Mouse (Mus musculus): ENCODE measurements around the gene Serpina3c. TPM values are rescaled to one million over a fixed set of nuclear protein-coding genes. Genes with fewer than 3 reads are reported as not detected.

Serpina3c gene
- polyA plus RNA-seq, 1 experiment from 2014 or later, result not detected

GRCm38 (mm10) chr12:104108507-104108906 lies 45.2 kb downstream of the Serpina3c start:
- H3K36me3 ChIP-seq (ENCODE audit: control insufficient read depth, insufficient read depth, low read length), result no peaks in the 10 kb centered on the region
- no peak overlapping the region for H3K9ac ChIP-seq (ENCODE audit: low read length)
- no peak overlapping the region for H3K4me3 ChIP-seq (ENCODE audit: low read depth, low read length)
- 81% methylated on average over 2 of the region's 2 CpGs for WGBS
- DNase-seq (ENCODE audit: low spot score) (no peak), ATAC-seq (ENCODE audit: low FRiP score, low TSS enrichment) (no peak)
- H3K4me1 ChIP-seq (replicated peaks; ENCODE audit: control insufficient read depth, insufficient read depth), result no peaks in the 10 kb centered on the region
- no peaks in the 10 kb centered on the region for H3K27me3 ChIP-seq (ENCODE audit: control insufficient read depth, insufficient read depth, low read length)
- TF ChIP-seq EP300 (optimal IDR thresholded peaks at IDR 0.05) (no peak), CTCF (IDR thresholded peaks at IDR 0.05; ENCODE audit: low read depth) (no peak)
- H3K27ac ChIP-seq (replicated peaks), result no peak overlapping the region
- no peak overlapping the region for H3K4me2 ChIP-seq (replicated peaks; ENCODE audit: low read depth)
- no peaks in the 10 kb centered on the region for H3K9me3 ChIP-seq (ENCODE audit: control insufficient read depth, low read length)

GRCm38 (mm10) chr12:104106919-104107318 lies 46.8 kb downstream of the Serpina3c start:
- H3K27me3 ChIP-seq (ENCODE audit: control insufficient read depth, insufficient read depth, low read length), result no peaks in the 10 kb centered on the region
- no peak overlapping the region for H3K4me2 ChIP-seq (replicated peaks; ENCODE audit: low read depth)
- no peak overlapping the region for H3K27ac ChIP-seq (replicated peaks)
- H3K9me3 ChIP-seq (ENCODE audit: control insufficient read depth, low read length), result no peaks in the 10 kb centered on the region
- H3K4me3 ChIP-seq (ENCODE audit: low read depth, low read length), result no peak overlapping the region
- ATAC-seq (ENCODE audit: low FRiP score, low TSS enrichment) (no peak), DNase-seq (ENCODE audit: low spot score) (no peak)
- no peak overlapping the region for H3K9ac ChIP-seq (ENCODE audit: low read length)
- H3K36me3 ChIP-seq (ENCODE audit: control insufficient read depth, insufficient read depth, low read length), result no peaks in the 10 kb centered on the region
- TF ChIP-seq CTCF (IDR thresholded peaks at IDR 0.05; ENCODE audit: low read depth) (no peak), EP300 (optimal IDR thresholded peaks at IDR 0.05) (no peak)
- no peaks in the 10 kb centered on the region for H3K4me1 ChIP-seq (replicated peaks; ENCODE audit: control insufficient read depth, insufficient read depth)

GRCm38 (mm10) chr12:104105847-104106246 lies 47.8 kb downstream of the Serpina3c start:
- no peak for DNase-seq (ENCODE audit: low spot score)
- no peak for ATAC-seq (ENCODE audit: low FRiP score, low TSS enrichment)
- TF ChIP-seq CTCF (IDR thresholded peaks at IDR 0.05; ENCODE audit: low read depth) (no peak), EP300 (optimal IDR thresholded peaks at IDR 0.05) (no peak)
- H3K27ac ChIP-seq (replicated peaks), result no peak overlapping the region
- H3K4me3 ChIP-seq (ENCODE audit: low read depth, low read length), result no peak overlapping the region
- no peak overlapping the region for H3K4me2 ChIP-seq (replicated peaks; ENCODE audit: low read depth)
- H3K4me1 ChIP-seq (replicated peaks; ENCODE audit: control insufficient read depth, insufficient read depth), result no peaks in the 10 kb centered on the region
- no peaks in the 10 kb centered on the region for H3K27me3 ChIP-seq (ENCODE audit: control insufficient read depth, insufficient read depth, low read length)
- H3K9ac ChIP-seq (ENCODE audit: low read length), result no peak overlapping the region
- H3K36me3 ChIP-seq (ENCODE audit: control insufficient read depth, insufficient read depth, low read length), result no peaks in the 10 kb centered on the region
- H3K9me3 ChIP-seq (ENCODE audit: control insufficient read depth, low read length), result no peaks in the 10 kb centered on the region

- 79% methylated on average over 6 of the region's 6 CpGs for WGBS
- no peaks in the 10 kb centered on the region for H3K36me3 ChIP-seq (ENCODE audit: control insufficient read depth, insufficient read depth, low read length)
- no peaks in the 10 kb centered on the region for H3K9me3 ChIP-seq (ENCODE audit: control insufficient read depth, low read length)
- no peak within 1 kb of the TSS for H3K4me3 ChIP-seq (ENCODE audit: low read depth, low read length)
- H3K4me1 ChIP-seq (replicated peaks; ENCODE audit: control insufficient read depth, insufficient read depth), result no peaks in the 10 kb centered on the region
- no peak for ATAC-seq (ENCODE audit: low FRiP score, low TSS enrichment)
- no peak for TF ChIP-seq EP300 (optimal IDR thresholded peaks at IDR 0.05)
- TF ChIP-seq CTCF (IDR thresholded peaks at IDR 0.05; ENCODE audit: low read depth), result no peak
- H3K9ac ChIP-seq (ENCODE audit: low read length), result no peak within 1 kb of the TSS
- DNase-seq (ENCODE audit: low spot score), result no peak
- no peak within 1 kb of the TSS for H3K27ac ChIP-seq (replicated peaks)
- H3K4me2 ChIP-seq (replicated peaks; ENCODE audit: low read depth), result no peak within 1 kb of the TSS
- H3K27me3 ChIP-seq (ENCODE audit: control insufficient read depth, insufficient read depth, low read length), result no peaks in the 10 kb centered on the region
These were observed 52.9 kb downstream of the Serpina3c start, which contains the start of gene Serpina5 for GRCm38 (mm10) chr12:104100768-104101167. Gene Serpina5, plus strand, starts transcription at chr12:104101113.

Other genes starting within 250 kb of the Serpina3c start
- gene Serpina1c, start 249.0 kb downstream of the Serpina3c start, polyA plus RNA-seq (2015; fragmentation: Nextera tagmentation; extraction: Ambion mirVana), result 1.6 and 2.6 TPM in 2 replicates
- 5.0 and 5.7 TPM in 2 replicates for gene Serpina1e, start 194.9 kb downstream of the Serpina3c start, polyA plus RNA-seq (2015; fragmentation: Nextera tagmentation; extraction: Ambion mirVana)
- 0.32 and 0.67 TPM in 2 replicates for gene Serpina11, start 163.9 kb downstream of the Serpina3c start, polyA plus RNA-seq (2015; fragmentation: Nextera tagmentation; extraction: Ambion mirVana)
- gene Serpina9, start 140.1 kb downstream of the Serpina3c start, polyA plus RNA-seq (2015; fragmentation: Nextera tagmentation; extraction: Ambion mirVana), result 14.9 and 15.4 TPM in 2 replicates
- gene Serpina12, start 109.4 kb downstream of the Serpina3c start, polyA plus RNA-seq (2015; fragmentation: Nextera tagmentation; extraction: Ambion mirVana), result 2.5 TPM in 2 replicates
- 0.07 and 0.10 TPM in 2 replicates for gene Serpina5, start 52.8 kb downstream of the Serpina3c start, polyA plus RNA-seq (2015; fragmentation: Nextera tagmentation; extraction: Ambion mirVana)
- gene Serpina3a, start 41.1 kb downstream of the Serpina3c start, polyA plus RNA-seq (2015; fragmentation: Nextera tagmentation; extraction: Ambion mirVana), result not detected in 2 replicates
- 0.05 TPM in 1 of 2 replicates, not detected in the other for gene Serpina3b, start 25.9 kb downstream of the Serpina3c start, polyA plus RNA-seq (2015; fragmentation: Nextera tagmentation; extraction: Ambion mirVana)
- 0.10 and 0.17 TPM in 2 replicates for gene Serpina3f, start 60.7 kb upstream of the Serpina3c start, polyA plus RNA-seq (2015; fragmentation: Nextera tagmentation; extraction: Ambion mirVana)
- 2.4 and 5.8 TPM in 2 replicates for gene Serpina3g, start 82.4 kb upstream of the Serpina3c start, polyA plus RNA-seq (2015; fragmentation: Nextera tagmentation; extraction: Ambion mirVana)
- 0.62 and 0.99 TPM in 2 replicates for gene Serpina3i, start 109.3 kb upstream of the Serpina3c start, polyA plus RNA-seq (2015; fragmentation: Nextera tagmentation; extraction: Ambion mirVana)
- gene Serpina3j, start 160.7 kb upstream of the Serpina3c start, polyA plus RNA-seq (2015; fragmentation: Nextera tagmentation; extraction: Ambion mirVana), result 0.13 and 0.15 TPM in 2 replicates
- gene Serpina3k, start 184.6 kb upstream of the Serpina3c start, polyA plus RNA-seq (2015; fragmentation: Nextera tagmentation; extraction: Ambion mirVana), result 0.15 and 0.24 TPM in 2 replicates
- gene Serpina3m, start 184.6 kb upstream of the Serpina3c start, polyA plus RNA-seq (2015; fragmentation: Nextera tagmentation; extraction: Ambion mirVana), result 0.30 TPM in 1 of 2 replicates, not detected in the other

All from stomach, postnatal 0 days (tissue).